Mouse (Mus musculus) heart, postnatal 25 days (tissue): ENCODE results near the gene Plpp1. TPM values are rescaled to one million over a fixed set of nuclear protein-coding genes. Genes with fewer than 3 reads are reported as not detected.

ENCODE experiments used
- DNase-seq: peaks from one replicate; pipeline ENCODE4 v3.0.0; 2022; ENCODE audit warnings: low spot score
- intact Hi-C: fragments of 180-260 bp; cut with DNase I; formaldehyde crosslinking; loops from one replicate; pipeline ENCODE4 v1.15.1; 2025
- total RNA-seq, 2 experiments: library from RNA; stranded (reverse); gene quantifications; 2 replicates each; pipeline ENCODE4 v1.2.3; 2021

The Plpp1 gene
- total RNA-seq, 2 experiments from 2014 or later, result 59.4 to 63.6 TPM

DNA sequence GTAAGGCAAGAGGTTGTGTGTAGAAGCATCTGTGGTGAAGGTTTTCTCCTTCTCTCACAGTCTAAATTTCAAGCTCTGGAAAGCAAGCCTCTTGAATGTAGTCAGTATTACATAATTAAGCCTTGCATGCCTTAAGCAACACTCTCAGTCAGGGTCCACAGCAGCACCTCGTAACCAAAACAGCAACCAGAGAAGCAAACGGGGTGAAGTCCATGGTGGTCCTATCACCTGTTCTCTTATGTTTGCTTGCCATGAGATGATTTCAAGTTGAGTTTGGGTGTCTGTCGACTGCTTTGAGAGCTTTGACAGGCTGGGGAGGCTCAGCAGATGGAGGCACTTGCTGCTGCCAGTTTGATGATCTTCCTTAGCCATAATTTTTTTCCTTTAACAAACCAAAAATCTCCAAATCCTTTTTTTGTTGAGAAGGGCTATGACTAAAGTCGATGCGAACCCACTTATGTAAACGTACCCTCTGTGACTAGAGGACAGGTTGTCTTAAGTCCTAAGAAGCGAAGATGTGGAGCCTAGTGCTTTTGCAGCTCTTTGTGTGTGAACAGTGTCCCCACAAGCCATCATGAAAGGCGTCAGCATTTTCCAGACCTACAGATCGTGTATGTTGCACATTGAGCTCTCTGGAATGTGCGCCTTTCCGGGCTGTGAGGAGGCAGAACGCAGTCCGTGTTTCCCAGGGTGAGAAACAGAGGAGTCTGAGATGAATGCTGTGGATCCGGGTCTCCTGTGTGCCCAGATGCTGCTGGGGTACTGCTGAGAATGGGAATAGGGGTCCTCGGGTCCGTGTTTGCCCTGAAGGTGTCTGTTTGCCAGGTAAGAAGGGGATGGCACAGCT is 39.9 kb downstream of the Plpp1 start:
- DNase-seq, result no peak
- intact Hi-C loops, result no loop called here

DNA sequence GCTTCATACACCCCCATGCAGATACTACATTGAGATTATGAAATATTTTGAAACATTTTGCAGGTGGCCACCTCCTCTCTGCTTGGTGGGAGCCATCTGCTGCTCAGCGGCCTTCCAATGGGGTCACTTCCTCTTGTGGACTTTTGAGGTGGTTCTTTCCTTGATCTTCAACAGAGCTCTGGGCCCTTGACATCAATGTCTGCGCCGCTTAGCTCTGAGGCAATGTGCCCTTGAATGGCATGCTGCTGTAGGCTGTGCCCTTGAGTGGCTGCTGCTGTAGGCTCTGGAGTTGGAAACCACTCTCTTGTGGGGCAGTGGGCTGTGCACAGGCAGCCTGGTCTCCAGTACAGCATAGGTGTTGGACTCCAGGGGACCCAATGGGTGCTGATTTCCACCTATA is 45.3 kb downstream of the Plpp1 start:
- no peak for DNase-seq
- intact Hi-C loops, result no loop called here

DNA sequence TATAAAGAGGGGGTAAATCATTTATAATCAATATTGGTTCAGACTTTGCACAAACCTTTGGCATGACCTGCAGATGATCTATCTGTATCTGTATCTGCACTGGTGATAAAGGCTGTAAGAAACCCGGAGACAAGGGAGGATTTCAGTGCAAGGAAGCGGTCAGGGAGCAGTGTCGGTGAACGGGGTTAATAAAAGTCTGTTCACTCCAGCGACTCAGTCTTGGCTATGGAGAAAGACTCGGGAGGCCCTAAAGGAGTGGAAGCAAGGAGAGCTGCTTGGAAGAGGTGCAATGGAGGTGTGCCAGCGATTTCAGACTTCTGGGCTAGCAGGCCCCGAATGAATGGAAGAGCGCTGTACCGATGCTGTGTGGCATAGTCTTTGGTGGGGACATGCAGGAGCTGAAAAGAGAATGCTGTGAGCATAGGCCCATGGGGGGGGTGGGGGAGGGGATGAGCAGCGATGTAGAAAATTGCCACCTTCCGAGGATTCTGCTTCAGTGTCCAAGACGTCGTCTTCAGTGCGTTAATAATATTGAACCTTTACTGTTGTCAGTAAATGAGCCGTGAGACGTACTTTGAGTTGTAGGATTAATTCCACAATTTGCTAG is 53.2 kb downstream of the Plpp1 start:
- intact Hi-C loops, result no loop called here
- DNase-seq, result no peak

DNA sequence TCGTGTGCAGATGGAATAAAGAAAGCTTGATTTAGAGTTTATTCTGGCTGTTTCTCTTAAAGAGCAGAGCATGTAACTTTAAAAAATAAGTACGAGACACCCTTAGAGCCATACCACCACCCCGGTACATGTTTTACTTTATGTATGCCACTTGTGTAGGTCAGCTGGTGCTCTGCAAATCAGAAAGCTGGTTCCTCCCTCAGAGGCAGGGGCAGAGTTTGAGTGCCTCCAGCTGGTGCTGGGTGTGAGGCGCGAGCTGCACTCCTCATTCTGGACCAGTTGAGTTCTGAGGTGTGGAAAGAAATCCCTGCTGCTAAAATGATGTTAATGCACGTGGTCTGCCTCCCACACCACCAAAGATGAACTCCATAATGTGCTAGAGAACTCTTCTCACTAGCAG is 53.8 kb downstream of the Plpp1 start:
- no peak for DNase-seq
- intact Hi-C loops, result no loop called here

DNA sequence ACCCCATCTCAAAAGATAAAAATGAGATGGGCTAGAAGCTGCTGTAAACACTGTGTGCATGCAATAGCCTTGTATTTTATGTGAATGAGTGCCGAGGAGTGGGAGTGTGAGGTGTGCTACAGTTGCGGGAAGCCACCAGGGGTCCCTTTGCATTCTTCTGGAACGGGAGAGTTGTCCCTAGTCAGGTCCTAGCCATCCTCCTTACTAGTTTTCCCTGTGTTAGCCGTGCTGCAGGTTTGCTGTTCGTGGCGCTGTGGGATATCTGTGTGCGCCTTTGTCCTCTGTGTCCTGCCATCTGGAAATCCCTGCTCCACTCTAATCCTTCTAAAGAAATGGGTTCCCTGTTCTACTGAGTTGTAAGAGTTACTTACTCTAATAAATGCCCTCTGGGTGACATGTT is 57.3 kb downstream of the Plpp1 start:
- DNase-seq, result no peak
- intact Hi-C loops, result no loop called here

DNA sequence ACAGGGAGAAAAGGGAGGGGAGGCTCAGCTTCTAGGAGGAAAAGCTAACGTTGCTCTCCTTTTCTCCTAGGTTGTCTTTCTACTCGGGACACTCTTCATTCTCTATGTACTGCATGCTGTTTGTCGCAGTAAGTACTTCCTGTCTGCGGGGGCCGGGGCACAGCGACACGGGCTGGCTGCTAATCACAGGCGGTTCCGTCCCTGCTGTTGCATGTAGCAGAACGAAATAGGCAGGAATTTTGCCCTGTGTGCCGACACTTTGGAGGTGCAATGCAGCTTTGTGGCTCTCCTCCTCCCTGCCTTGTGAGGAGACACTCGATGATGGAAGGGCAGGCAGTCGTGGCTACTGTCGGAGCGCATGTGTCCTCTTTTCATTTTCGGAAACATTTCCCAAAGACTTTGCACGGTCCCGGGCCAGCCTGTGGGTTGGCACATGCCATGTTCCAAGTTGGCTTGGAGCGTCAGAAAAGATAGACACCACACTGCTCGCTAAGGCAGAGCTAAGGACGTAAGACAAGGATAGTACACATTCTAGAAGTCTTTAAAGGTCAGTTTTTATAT is 59.1 kb downstream of the Plpp1 start:
- intact Hi-C loops, result no loop called here

DNA sequence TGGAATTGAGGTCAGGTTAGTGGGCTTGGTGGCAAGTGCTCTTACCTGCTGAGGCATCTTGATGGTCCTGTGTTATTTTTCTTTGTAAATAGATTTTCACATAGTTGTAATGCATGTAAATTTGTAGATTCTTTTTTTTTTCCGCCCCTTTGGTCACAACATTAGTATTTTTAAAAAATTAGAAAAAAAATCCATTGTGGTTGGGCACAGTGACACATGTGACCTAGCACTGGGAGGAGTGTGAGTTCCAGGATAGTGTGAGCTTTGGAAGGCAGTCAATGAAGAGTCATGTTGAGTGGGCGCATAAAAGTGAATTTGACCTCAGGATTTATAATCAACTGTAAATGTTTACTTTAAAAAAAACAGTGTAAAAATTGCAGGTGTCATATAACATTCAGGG is 59.8 kb downstream of the Plpp1 start:
- DNase-seq, result no peak
- intact Hi-C loops, result no loop called here

More for the DNA sequence above, 59.1 kb downstream of the Plpp1 start:
- no peak for DNase-seq

DNA sequence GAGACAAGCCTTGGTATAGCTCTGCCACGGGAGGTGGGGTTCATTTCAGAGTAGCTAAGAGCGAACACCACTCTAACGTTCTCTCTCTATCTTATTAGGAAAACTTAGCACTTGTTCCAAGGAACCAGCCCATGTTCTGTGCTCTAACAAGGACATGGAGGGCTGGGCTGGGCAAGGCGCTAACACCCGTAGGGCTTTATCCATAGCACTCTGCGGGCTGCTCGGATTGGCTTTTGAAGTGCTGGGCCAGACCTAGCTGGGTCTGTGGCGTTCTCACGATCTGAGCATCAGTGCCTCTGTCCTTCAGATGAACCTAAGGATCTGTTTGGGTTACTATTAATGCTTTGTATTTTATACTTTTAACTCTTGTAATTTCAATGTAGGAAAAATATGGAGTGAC is 60.3 kb downstream of the Plpp1 start:
- DNase-seq, result no peak
- intact Hi-C loops, result no loop called here

DNA sequence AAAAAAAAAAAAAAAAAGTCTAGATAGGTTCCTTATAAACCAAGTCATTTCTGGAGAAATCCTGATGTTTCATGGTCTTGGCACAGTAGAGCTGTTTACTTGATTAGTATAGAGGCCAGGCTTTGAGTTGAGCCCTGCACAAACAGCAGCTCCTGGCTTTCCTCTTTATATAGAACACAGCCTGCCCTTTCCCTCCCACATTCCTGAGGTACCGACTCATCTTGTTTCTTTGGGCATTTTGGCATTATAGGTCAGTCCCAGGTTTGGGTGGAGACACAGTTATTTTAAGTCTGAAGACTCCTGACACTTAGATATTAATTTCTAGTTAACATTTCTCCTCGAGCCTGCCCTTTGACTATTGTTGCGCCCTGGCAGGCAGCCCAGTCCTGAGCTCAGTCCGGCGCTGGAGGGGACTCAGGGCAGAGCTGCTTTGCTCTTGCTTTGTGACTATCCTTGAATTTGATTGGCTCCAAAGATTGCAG is 61.3 kb downstream of the Plpp1 start:
- DNase-seq, result no peak

DNA sequence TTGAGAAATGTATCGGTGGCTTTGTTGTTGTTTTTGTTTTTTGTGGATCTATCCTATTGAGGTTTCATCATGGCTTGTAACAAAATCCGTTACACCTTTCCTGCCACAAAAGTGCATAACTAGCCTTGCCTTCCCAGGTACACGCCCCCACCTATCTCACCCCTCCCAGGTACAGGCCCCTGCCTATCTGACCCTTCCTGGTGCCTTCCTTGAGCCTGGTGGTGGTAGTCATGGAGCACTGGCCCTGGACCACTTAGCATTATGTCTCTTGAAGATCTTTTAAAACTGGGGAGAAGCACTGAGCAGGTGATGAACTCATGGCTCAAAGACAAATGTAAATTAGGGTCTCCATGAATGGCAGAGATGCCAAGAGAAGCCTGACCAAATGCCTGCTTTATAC is 61.8 kb downstream of the Plpp1 start:
- no peak for DNase-seq
- intact Hi-C loops, result no loop called here

More for the DNA sequence above, 61.3 kb downstream of the Plpp1 start:
- intact Hi-C loops, result no loop called here

DNA sequence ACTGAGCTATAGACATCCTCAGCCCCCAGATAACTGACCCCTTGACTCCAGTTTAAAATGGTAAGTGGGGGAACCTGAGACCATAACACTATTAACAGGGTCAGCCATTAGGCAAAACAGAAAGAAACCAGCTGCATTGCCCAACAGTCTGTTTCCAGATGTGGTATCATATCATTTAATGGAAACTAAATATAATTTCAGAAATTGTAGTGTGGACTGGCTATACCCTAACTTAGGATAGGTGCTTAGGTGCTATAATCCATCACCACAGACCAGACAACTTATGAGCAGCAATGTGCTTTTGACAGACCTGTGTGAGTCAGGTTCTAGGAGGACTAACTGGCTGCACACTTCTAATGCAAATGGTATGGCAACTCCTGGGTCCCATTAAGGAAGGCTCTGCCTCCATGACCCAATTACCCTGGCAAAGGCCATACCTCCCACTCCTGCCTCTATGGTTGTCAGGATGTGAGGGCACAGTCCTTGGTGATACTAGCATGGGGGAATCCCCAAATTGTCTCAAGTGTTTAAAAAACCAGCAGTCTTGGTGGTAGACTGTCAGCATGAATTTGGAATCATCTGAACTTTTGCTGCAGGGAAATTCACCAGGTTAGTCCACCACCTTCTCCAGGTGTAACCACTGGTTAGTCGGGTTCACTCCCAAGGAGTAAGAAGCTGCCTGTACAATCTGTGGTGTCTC is 62.5 kb downstream of the Plpp1 start:
- no peak for DNase-seq
- intact Hi-C loops, result no loop called here

DNA sequence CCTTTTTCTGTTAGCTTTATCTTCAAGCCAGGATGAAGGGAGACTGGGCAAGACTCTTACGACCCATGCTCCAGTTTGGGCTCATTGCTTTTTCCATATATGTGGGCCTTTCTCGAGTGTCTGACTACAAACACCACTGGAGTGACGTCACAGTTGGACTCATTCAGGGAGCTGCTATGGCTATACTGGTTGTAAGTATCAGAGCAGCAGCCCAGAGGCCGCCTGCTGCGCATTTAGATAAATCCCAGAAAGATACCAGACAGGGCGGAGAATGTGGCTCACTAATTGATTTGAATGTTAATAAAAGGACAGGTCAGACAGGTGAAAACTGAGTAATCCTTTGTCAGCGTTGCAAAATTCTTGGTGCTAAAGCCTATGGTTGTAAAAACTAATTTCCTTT is 66.2 kb downstream of the Plpp1 start:
- DNase-seq, result no peak
- intact Hi-C loops, result no loop called here

DNA sequence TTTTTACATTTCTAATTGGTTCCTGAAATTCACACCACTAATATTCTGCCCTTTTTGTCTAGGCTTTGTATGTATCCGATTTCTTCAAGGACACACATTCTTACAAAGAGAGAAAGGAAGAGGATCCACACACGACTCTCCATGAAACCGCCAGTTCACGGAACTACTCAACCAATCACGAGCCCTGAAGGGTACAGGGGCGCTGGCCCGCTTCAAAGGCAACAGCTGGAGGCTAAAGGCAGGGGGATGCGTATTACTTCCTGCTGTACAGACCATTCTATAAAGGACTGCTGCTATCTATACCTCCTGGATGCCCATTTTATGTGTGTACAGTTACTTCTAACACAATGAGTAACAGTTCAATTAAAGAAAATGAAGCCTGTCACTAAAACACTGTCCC is 66.8 kb downstream of the Plpp1 start:
- intact Hi-C loops, result no loop called here
- no peak for DNase-seq

DNA sequence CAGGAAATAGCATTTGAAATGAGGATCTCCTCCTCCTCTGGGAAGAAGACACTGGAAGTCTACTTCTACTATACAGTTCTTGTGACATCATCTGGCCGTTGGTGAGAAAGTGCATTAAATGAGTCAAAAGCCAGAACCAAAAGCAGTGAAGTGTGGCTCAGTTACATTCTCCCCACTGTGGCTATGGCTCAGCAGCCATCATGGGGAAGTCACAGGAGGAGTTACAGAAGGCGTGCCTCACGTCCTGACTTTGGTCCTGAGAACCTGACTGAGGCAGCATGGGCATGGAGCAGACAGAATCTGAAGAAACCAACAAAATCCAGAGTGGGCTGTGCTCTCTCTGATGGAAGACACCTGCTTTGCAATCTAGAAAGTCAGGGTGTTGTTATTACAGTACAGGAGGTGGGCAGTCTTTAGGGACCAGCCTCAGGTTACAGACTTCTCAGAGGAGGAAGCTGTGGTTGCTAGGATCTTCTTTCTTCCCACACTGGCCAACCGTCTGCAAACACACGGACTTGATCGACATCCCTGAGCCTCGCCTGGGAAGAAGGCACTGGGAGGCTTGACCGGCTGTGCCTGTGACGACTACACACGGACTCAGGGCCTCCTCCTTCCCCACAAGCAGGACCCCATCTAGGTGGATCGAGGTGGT is 69.6 kb downstream of the Plpp1 start:
- intact Hi-C loops, result loop anchor here (5.0 kb wide), 1 partner anchor 198 kb away; no protein-coding TSS in a partner anchor
- DNase-seq, result no peak

DNA sequence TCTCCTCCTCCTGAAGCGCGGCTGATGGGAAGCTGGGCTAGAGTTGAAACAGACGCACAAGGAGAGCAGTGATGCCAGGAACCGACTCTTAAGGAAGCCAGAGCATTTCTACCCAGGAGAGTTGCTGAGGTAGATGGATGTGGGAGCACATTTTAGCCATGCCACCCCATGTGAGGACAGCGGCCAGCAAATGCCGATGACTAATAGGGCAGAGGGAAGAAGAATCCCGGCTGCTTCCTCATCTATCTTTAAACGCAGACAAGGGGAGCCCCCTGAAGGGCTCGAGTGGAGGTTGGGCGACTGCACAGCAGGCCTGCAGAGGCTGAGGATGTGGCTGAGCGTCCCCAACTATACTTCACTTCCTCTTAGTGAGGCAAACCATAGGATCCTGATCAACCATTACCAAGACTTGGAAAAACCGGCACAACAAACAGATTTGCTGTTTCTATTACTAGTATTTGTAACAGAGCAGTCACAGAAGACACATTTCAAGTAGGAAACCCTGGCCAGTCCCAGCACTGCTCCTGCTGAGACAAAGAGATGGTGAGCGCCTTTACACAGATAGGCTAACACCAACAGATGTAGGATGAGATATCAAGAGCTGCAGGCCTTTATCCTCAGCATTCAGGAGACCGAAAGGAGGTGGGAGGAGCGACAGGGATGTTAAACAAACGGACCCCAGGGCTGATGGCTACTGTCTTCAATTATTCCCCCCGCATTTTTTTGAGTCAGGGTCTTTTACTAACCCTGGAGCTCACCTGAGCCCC is 71.1 kb downstream of the Plpp1 start:
- DNase-seq, result no peak
- intact Hi-C loops, result loop anchor here (5.0 kb wide), 1 partner anchor 199 kb away; no protein-coding TSS in a partner anchor

DNA sequence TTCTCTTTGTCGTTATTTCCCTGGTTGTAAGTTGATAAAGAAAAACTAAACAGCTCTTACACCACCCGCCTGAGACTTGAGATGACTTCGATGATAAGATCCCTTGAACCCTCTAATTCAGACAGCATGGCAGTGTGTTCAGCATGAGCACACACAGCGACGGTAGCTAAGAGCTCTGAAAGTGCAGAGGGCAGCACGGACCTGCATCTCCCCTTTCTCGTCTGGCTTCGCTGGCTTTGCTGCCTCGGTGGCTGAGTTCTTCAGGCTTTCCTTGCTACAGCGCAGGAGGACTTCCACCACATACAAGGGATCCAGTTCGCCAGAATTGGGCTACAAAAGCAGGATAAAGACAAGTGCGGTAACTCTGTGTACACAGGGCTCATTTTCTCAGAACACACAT is 86.6 kb downstream of the Plpp1 start:
- no peak for DNase-seq
- intact Hi-C loops, result no loop called here

DNA sequence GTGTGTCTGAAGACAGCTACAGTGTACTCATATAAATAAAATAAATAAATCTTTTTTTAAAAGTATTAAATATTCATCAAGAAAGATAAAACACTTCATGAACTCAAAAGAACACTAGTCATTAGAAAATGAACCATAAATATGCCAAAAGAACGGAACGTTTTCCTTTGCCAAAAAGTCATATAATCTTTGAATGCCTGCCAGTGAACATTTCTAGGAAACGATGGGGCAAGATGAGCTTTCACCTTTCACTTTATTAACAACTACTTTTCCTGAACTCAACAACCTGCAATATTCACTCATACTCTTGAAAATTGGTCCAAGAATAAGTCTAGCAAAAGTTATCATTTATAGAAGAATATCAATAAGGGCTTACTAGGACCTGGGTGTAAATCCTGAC is 101.6 kb downstream of the Plpp1 start:
- intact Hi-C loops, result no loop called here
- no peak for DNase-seq

DNA sequence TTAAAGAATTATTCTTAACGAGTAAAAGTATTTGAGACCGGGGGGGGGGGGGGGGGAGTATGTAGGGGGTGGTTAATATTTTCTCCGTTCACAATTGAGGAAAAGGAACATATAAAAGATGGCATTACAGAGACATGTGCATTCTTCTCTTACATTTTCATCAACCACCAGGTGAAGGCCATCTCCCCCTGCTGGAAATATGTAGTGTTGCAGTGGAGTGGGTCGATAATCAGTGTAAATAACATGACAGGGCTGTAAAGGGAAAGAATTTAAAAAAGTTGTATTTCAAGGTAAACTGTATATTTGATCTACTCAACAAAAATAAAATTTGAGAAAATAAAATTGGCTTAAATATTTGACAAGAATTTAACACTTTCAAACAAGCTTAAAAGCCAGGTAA is 109.1 kb downstream of the Plpp1 start:
- intact Hi-C loops, result loop anchor here (1.0 kb wide), 1 partner anchor 235 kb away; no protein-coding TSS in a partner anchor
- no peak for DNase-seq

DNA sequence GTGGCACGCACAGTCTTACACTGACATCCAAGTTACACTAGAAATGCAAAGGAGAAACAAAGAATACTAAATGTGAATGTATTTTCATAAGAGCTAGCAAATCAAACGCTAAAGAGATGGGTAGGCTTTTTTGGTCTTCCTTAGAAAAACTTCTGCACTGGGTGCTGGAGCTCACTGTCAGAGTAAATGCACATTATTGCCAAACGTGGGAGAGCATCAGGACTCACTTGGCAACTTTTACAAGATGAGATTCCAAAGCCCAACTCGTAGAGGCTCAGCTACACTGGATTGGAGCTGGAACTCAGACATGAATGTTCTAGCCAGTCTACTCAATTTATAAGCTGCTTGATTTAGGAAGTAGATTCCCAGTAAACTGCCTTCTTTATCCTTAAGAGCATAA is 109.8 kb downstream of the Plpp1 start:
- intact Hi-C loops, result no loop called here
- DNase-seq, result no peak
